Mouse (Mus musculus): ENCODE results near the gene Meis2. TPM values are rescaled to one million over a fixed set of nuclear protein-coding genes. Genes with fewer than 3 reads are reported as not detected.

Gene Meis2
- 51.4 and 53.9 TPM in 2 replicates for polyA plus RNA-seq (2014; fragmentation: Nextera tagmentation; extraction: Ambion mirVana)

- Histone ChIP-seq H3K27ac (replicated peaks; ENCODE audit: low read depth, low read length) (peak within 1 kb of the TSS; percentile 86), H3K4me2 (ENCODE audit: low read depth, severe bottlenecking) (peak within 1 kb of the TSS; percentile 89), H3K4me1 (ENCODE audit: control insufficient read depth, insufficient read depth, low read length) (peaks cover 13% of the 10 kb centered on the region; the same call in 1 of the 2 replicates), H3K36me3 (ENCODE audit: control insufficient read depth, insufficient read depth, low read length) (no peaks in the 10 kb centered on the region), H3K9ac (ENCODE audit: low read length) (peak within 1 kb of the TSS; percentile 90), H3K4me3 (ENCODE audit: low read depth, low read length) (peak within 1 kb of the TSS; percentile 64), H3K9me3 (ENCODE audit: control insufficient read depth, low read length) (no peaks in the 10 kb centered on the region), H3K27me3 (ENCODE audit: control insufficient read depth, insufficient read depth, low read length) (peaks cover 7% of the 10 kb centered on the region; the same call in 1 of the 2 replicates)
- whole genome bisulfite sequencing, result under 1% methylated on average over 32 of the region's 37 CpGs
- ATAC-seq (ENCODE audit: insufficient number of reproducible peaks, low FRiP score, low TSS enrichment, low read depth) (peak; percentile 62), DNase-seq (ENCODE audit: low spot score) (peak; percentile 86)
Measured at GRCm38 (mm10) chr2:116065570-116066005, at the start of gene Meis2. Gene Meis2, minus strand, starts transcription at chr2:116065839.

DNA sequence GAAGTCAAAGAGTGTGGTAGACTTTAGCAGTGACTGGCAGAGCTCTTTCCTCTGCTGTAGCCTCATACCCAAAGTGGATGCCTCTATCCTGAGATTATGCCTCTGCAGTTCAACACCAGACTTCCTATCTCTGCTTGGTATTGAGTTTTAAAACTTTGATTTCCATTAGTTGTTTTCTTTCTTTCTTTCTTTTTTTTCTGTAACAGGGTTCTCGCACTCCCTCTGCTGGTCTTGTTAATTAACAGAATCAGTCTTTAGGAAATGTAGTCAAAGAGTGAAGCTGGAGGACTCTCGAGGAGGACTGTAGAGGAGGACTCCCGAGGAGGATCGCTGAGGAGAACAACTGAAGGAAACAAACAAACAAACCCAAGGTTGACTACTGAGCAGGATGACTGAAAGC is 40.6 kb upstream of the Meis2 start:
- Histone ChIP-seq H3K4me1 (ENCODE audit: control insufficient read depth, insufficient read depth, low read length) (no peaks in the 10 kb centered on the region), H3K4me2 (ENCODE audit: low read depth, severe bottlenecking) (no peak overlapping the region), H3K9ac (ENCODE audit: low read length) (no peak overlapping the region), H3K36me3 (ENCODE audit: control insufficient read depth, insufficient read depth, low read length) (no peaks in the 10 kb centered on the region), H3K27me3 (ENCODE audit: control insufficient read depth, insufficient read depth, low read length) (no peaks in the 10 kb centered on the region), H3K27ac (replicated peaks; ENCODE audit: low read depth, low read length) (no peak overlapping the region), H3K9me3 (ENCODE audit: control insufficient read depth, low read length) (no peaks in the 10 kb centered on the region), H3K4me3 (ENCODE audit: low read depth, low read length) (no peak overlapping the region)
- no peak for DNase-seq (ENCODE audit: low spot score)
- ATAC-seq (ENCODE audit: insufficient number of reproducible peaks, low FRiP score, low TSS enrichment, low read depth), result no peak
- 82% methylated on average over 4 of the region's 4 CpGs for WGBS

DNA sequence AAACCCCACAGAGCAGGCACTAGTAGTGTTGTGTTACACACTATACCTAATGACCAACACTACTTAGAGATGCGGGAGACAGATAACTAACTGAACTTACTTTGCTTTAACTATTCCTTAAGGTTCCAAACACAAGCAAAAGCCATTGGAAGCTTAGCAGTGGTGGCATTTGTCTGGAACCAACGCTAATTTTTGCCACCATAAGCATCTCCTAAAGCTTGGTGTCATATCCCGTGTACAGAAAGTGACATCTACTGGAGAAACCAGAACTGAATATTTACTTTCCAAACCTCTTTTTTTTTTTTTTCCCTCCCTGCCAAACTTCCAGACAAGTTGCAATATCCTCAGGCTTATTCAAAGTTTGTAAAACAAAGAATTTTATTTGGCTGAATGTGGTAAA is 39.5 kb upstream of the Meis2 start:
- Histone ChIP-seq H3K9ac (ENCODE audit: low read length) (no peak overlapping the region), H3K27me3 (ENCODE audit: control insufficient read depth, insufficient read depth, low read length) (no peaks in the 10 kb centered on the region), H3K4me3 (ENCODE audit: low read depth, low read length) (no peak overlapping the region), H3K4me1 (ENCODE audit: control insufficient read depth, insufficient read depth, low read length) (no peaks in the 10 kb centered on the region), H3K9me3 (ENCODE audit: control insufficient read depth, low read length) (no peaks in the 10 kb centered on the region), H3K4me2 (ENCODE audit: low read depth, severe bottlenecking) (no peak overlapping the region), H3K36me3 (ENCODE audit: control insufficient read depth, insufficient read depth, low read length) (no peaks in the 10 kb centered on the region), H3K27ac (replicated peaks; ENCODE audit: low read depth, low read length) (no peak overlapping the region)
- 68% methylated on average over 3 of the region's 3 CpGs for WGBS
- DNase-seq (ENCODE audit: low spot score) (no peak), ATAC-seq (ENCODE audit: insufficient number of reproducible peaks, low FRiP score, low TSS enrichment, low read depth) (no peak)

DNA sequence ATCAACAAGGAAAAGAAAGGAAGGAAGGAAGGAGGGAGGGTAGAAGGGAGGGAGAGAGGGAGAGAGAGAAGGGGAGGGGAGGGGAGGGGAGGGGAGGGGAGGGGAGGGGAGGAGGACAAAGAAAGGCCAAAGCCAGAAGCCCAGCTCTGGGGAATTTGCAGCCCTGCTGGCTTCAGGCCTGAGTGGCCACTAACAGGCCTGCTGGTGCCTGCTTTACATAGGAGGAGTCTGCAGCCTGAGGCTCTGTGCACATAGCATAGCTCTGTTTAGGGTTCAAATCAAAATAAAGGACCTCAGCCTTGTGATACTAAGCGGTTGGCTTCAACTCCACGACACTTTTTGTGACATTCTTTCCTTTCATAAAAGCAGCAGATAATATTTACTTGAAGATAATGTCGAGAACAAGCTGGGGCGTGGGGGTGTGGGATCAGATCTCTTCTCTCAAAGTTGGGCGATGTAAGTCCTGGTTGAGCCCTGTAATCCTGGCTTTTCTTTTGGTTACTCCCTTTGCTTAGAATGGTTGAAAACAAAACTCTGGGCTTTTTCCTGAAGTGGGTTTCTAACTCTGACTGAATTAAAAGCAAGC is 37.9 kb upstream of the Meis2 start:
- DNase-seq (ENCODE audit: low spot score) (no peak), ATAC-seq (ENCODE audit: insufficient number of reproducible peaks, low FRiP score, low TSS enrichment, low read depth) (no peak)
- no peak overlapping the region for H3K4me3 ChIP-seq (ENCODE audit: low read depth, low read length)
- no peaks in the 10 kb centered on the region for H3K9me3 ChIP-seq (ENCODE audit: control insufficient read depth, low read length)
- no peaks in the 10 kb centered on the region for H3K4me1 ChIP-seq (ENCODE audit: control insufficient read depth, insufficient read depth, low read length)
- H3K36me3 ChIP-seq (ENCODE audit: control insufficient read depth, insufficient read depth, low read length), result no peaks in the 10 kb centered on the region
- H3K4me2 ChIP-seq (ENCODE audit: low read depth, severe bottlenecking), result no peak overlapping the region
- WGBS, result 65% methylated on average over 5 of the region's 5 CpGs
- no peaks in the 10 kb centered on the region for H3K27me3 ChIP-seq (ENCODE audit: control insufficient read depth, insufficient read depth, low read length)
- H3K27ac ChIP-seq (replicated peaks; ENCODE audit: low read depth, low read length), result no peak overlapping the region
- no peak overlapping the region for H3K9ac ChIP-seq (ENCODE audit: low read length)

DNA sequence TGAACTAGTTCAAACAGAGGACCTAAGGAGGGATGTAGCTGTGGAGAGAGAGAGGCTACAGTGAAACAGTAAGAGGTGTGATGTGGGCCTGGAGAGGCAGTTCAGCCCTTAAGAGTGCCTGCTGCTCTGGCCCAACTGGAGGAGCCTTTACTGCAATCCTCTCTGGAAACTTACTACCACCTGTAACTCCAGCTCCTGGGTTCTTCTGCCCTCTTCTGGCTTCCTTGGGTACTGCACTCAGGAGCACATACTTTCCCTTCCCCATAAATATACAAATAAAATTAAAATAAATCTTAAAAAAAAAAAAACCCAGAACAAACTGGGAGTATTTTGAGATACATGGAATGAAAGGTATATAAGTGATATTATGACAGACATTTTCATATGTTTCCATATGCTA is 35.6 kb upstream of the Meis2 start:
- Histone ChIP-seq H3K4me2 (ENCODE audit: low read depth, severe bottlenecking) (no peak overlapping the region), H3K27ac (replicated peaks; ENCODE audit: low read depth, low read length) (no peak overlapping the region), H3K36me3 (ENCODE audit: control insufficient read depth, insufficient read depth, low read length) (no peaks in the 10 kb centered on the region), H3K4me1 (ENCODE audit: control insufficient read depth, insufficient read depth, low read length) (no peaks in the 10 kb centered on the region), H3K27me3 (ENCODE audit: control insufficient read depth, insufficient read depth, low read length) (no peaks in the 10 kb centered on the region), H3K9ac (ENCODE audit: low read length) (no peak overlapping the region), H3K9me3 (ENCODE audit: control insufficient read depth, low read length) (no peaks in the 10 kb centered on the region), H3K4me3 (ENCODE audit: low read depth, low read length) (no peak overlapping the region)
- DNase-seq (ENCODE audit: low spot score), result peak; percentile 76
- ATAC-seq (ENCODE audit: insufficient number of reproducible peaks, low FRiP score, low TSS enrichment, low read depth), result no peak

DNA sequence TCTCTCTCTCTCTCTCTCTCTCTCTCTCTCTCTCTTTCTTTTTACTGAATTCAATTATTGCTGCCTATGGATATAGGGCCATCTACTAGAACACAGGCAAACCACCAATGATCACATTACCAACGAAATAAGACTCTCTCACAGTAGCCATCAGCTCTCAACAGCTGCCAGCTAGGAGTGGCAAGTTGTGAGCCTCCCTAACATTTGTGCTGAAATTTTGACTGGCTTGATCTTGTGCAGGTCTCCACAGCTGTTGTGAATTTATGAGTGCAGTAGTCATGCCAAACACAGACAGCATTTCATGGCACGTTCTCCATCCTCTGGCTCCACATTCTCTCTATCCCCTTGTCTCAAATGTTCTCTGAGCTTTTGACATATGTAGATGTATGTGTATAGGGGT is 15.3 kb upstream of the Meis2 start:
- Histone ChIP-seq H3K36me3 (ENCODE audit: control insufficient read depth, insufficient read depth, low read length) (no peaks in the 10 kb centered on the region), H3K4me2 (ENCODE audit: low read depth, severe bottlenecking) (no peak overlapping the region), H3K4me1 (ENCODE audit: control insufficient read depth, insufficient read depth, low read length) (no peaks in the 10 kb centered on the region), H3K4me3 (ENCODE audit: low read depth, low read length) (no peak overlapping the region), H3K27me3 (ENCODE audit: control insufficient read depth, insufficient read depth, low read length) (0 out of 2 replicates have a peak, but pooled peaks cover 3% of the 10 kb centered on the region), H3K9ac (ENCODE audit: low read length) (no peak overlapping the region), H3K27ac (replicated peaks; ENCODE audit: low read depth, low read length) (no peak overlapping the region), H3K9me3 (ENCODE audit: control insufficient read depth, low read length) (no peaks in the 10 kb centered on the region)
- ATAC-seq (ENCODE audit: insufficient number of reproducible peaks, low FRiP score, low TSS enrichment, low read depth) (no peak), DNase-seq (ENCODE audit: low spot score) (no peak)
- 65% methylated on average over 2 of the region's 2 CpGs for whole genome bisulfite sequencing

DNA sequence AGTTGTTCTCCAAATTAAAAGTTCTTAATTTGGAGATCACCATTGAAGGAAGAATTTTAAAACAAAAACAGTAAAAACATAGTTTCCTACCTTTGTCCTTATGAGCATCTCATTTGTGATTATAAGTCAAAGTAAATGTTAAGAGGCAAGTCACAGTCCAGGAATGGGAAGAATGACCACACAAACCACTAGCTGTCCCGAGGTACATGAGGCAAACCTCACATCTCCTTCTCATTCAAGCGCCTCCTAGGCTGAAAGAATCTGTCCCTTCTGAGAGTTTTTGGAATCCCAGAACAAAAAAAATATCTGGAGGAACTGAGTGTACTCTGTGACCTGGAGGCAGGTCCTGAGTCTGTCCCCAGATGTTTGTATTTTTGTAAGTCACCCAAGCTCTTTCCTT is 13.2 kb upstream of the Meis2 start:
- no peaks in the 10 kb centered on the region for H3K9me3 ChIP-seq (ENCODE audit: control insufficient read depth, low read length)
- no peak overlapping the region for H3K4me2 ChIP-seq (ENCODE audit: low read depth, severe bottlenecking)
- 91% methylated on average over 2 of the region's 2 CpGs for WGBS
- H3K36me3 ChIP-seq (ENCODE audit: control insufficient read depth, insufficient read depth, low read length), result no peaks in the 10 kb centered on the region
- no peak overlapping the region for H3K27ac ChIP-seq (replicated peaks; ENCODE audit: low read depth, low read length)
- H3K9ac ChIP-seq (ENCODE audit: low read length), result no peak overlapping the region
- DNase-seq (ENCODE audit: low spot score) (no peak), ATAC-seq (ENCODE audit: insufficient number of reproducible peaks, low FRiP score, low TSS enrichment, low read depth) (no peak)
- no peak overlapping the region for H3K4me3 ChIP-seq (ENCODE audit: low read depth, low read length)
- peaks cover 17% of the 10 kb centered on the region for H3K27me3 ChIP-seq (ENCODE audit: control insufficient read depth, insufficient read depth, low read length)
- H3K4me1 ChIP-seq (ENCODE audit: control insufficient read depth, insufficient read depth, low read length), result peaks cover 10% of the 10 kb centered on the region; the same call in 1 of the 2 replicates

GRCm38 (mm10) chr2:116077716-116078115 is 12.1 kb upstream of the Meis2 start:
- no peak overlapping the region for H3K4me2 ChIP-seq (ENCODE audit: low read depth, severe bottlenecking)
- no peaks in the 10 kb centered on the region for H3K36me3 ChIP-seq (ENCODE audit: control insufficient read depth, insufficient read depth, low read length)
- no peak overlapping the region for H3K4me3 ChIP-seq (ENCODE audit: low read depth, low read length)
- no peak overlapping the region for H3K9ac ChIP-seq (ENCODE audit: low read length)
- WGBS, result 35% methylated on average over 3 of the region's 3 CpGs
- no peak overlapping the region for H3K27ac ChIP-seq (replicated peaks; ENCODE audit: low read depth, low read length)
- H3K27me3 ChIP-seq (ENCODE audit: control insufficient read depth, insufficient read depth, low read length), result peaks cover 24% of the 10 kb centered on the region
- peaks cover 10% of the 10 kb centered on the region; the same call in 1 of the 2 replicates for H3K4me1 ChIP-seq (ENCODE audit: control insufficient read depth, insufficient read depth, low read length)
- ATAC-seq (ENCODE audit: insufficient number of reproducible peaks, low FRiP score, low TSS enrichment, low read depth), result no peak
- no peaks in the 10 kb centered on the region for H3K9me3 ChIP-seq (ENCODE audit: control insufficient read depth, low read length)
- no peak for DNase-seq (ENCODE audit: low spot score)

Data from limb, embryonic 11.5 days (tissue).